Mouse (Mus musculus): ENCODE data around the gene Vmn2r29. TPM values are rescaled to one million over a fixed set of nuclear protein-coding genes. Genes with fewer than 3 reads are reported as not detected.
A peak's percentile ranks its signal among the peaks of the same experiment; 100 is the strongest.
"Not testable (repeated sequence)": the region's sequence is repeated elsewhere in the genome, so short reads cannot be mapped to it uniquely, and the experiment has no call there.

The Vmn2r29 gene
- polyA plus RNA-seq (2015; fragmentation: Nextera tagmentation; extraction: Ambion mirVana) = 0.13 and 0.19 TPM in 2 replicates

DNA sequence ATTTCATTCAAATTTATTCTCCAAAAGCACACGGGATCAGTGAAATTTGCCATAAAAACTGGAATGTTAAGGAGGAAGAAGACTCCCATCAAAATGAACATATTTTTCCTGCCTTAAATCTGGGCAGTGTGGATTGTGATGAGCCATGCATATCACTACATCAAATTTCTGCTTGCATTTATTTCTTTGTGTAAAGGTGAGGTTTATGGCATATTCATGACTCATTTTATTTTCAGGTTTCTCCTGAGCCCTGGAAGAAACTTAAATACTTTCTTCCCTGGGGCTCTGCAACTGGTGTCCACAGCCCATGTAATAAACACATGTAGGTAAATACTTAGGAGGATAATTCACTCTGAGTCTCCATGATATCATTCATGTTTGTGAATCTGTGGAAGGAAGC lies at the start of gene Vmn2r29:
Gene Vmn2r29 (minus strand): TSS at position 101 of the 400 bp plus-strand sequence.
- not testable (repeated sequence) for H3K36me3 ChIP-seq; ATAC-seq (ENCODE audit: low read depth); H3K4me3 ChIP-seq (replicated peaks); H3K9ac ChIP-seq; DNase-seq; H3K4me1 ChIP-seq (replicated peaks); H3K27me3 ChIP-seq; H3K4me2 ChIP-seq; H3K9me3 ChIP-seq (replicated peaks); H3K27ac ChIP-seq
- no CpG with 5 or more reads among the region's 1 CpGs for WGBS (ENCODE audit: insufficient replicate concordance)

DNA sequence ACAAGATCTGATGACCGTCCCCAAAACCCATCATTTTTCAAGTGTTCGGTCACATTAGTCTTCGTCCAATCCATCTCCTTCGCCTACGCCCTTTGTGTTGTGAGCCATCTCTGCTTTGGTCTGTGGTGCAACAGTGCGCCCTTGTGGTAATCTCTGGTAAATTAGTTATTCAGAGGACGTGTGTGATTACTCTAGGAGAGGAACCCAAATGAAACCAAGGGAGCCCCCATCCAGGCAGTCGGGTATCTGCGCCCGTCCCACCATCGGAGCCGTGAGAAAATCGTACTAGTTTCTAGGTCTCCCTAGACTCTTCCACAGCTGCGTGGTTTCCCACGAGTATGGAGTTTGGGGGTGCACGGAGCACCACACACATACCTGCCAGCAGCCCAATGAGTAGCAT lies 48.5 kb upstream of the Vmn2r29 start:
- Histone ChIP-seq H3K36me3 (peaks cover 44% of the 10 kb centered on the region), H3K9me3 (replicated peaks) (no peaks in the 10 kb centered on the region), H3K4me3 (replicated peaks) (no peak overlapping the region), H3K4me1 (replicated peaks) (no peaks in the 10 kb centered on the region), H3K9ac (no peak overlapping the region), H3K4me2 (no peak overlapping the region), H3K27ac (no peak overlapping the region), H3K27me3 (peaks cover 10% of the 10 kb centered on the region)
- WGBS (ENCODE audit: insufficient replicate concordance) = 67% methylated on average over 16 of the region's 16 CpGs
- ATAC-seq (ENCODE audit: low read depth) (no peak), DNase-seq (peak; percentile 40)

DNA sequence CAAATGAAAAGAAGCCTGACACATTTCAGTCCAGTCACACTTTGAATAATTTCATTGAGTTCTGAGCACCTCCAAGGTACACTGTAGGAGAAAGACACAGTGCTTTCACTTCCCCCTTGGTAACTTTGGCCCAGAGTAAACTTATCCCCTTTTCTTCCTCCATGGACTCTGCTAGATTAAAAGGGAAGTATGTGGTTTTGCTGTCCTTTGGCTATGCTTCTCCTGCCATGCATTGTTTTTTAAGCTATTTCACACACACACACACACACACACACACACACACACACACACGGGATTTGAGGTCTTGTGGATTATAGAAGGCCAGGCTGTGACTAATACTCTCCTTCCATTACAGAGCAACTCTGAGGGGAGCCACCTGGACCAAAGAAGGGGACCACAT lies 34.3 kb upstream of the Vmn2r29 start:
- Histone ChIP-seq H3K27ac (no peak overlapping the region), H3K9me3 (replicated peaks) (peaks cover 4% of the 10 kb centered on the region), H3K4me3 (replicated peaks) (no peak overlapping the region), H3K4me2 (no peak overlapping the region), H3K4me1 (replicated peaks) (no peaks in the 10 kb centered on the region), H3K27me3 (no peaks in the 10 kb centered on the region), H3K9ac (no peak overlapping the region), H3K36me3 (peaks cover 27% of the 10 kb centered on the region)
- DNase-seq = no peak
- 6% methylated on average over 1 of the region's 1 CpGs for WGBS (ENCODE audit: insufficient replicate concordance)
- no peak for ATAC-seq (ENCODE audit: low read depth)

DNA sequence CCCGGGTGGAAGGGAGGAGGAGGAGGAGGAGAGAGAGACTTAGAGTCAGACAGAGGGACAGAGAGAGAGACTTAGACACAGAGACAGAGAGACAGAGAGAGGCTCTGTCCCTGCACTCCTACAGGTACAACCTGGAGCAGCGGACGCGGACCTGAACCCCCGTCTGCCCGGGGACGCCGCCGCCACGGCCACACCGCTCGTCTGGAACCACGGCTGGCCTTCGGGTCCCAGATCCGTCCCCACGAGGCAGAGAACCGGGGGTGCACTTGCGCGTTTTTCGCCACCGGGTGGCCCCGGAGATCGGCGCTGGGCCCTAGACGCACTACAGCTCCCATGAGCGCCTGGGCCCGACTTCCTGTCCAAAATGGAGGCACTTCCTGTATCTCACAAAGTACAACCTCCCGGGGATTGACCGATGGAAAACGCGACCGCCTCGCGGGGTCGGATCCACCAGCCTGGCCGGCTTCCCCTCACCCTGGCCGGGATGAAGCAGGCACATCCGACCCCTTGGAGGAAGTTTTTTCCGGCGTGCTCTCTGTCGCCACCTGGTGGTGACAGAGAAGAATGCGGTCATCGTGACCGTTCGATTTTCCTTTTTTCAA lies 30.9 kb upstream of the Vmn2r29 start, which contains the start of gene Gm45844:
Gene Gm45844 (minus strand): TSS at position 324 of the 602 bp plus-strand sequence.
- not testable (repeated sequence) for H3K27me3 ChIP-seq; H3K9me3 ChIP-seq (replicated peaks); H3K4me1 ChIP-seq (replicated peaks); H3K27ac ChIP-seq
- Histone ChIP-seq H3K9ac (peak within 1 kb of the TSS; percentile 11; the same call in 1 of the 2 replicates), H3K4me2 (peak within 1 kb of the TSS; percentile 51), H3K36me3 (peaks cover 11% of the 10 kb centered on the region), H3K4me3 (replicated peaks) (peak within 1 kb of the TSS; percentile 45)
- DNase-seq (peak; percentile 47), ATAC-seq (ENCODE audit: low read depth) (peak; percentile 99)
- 38% methylated on average over 45 of the region's 45 CpGs for WGBS (ENCODE audit: insufficient replicate concordance)

DNA sequence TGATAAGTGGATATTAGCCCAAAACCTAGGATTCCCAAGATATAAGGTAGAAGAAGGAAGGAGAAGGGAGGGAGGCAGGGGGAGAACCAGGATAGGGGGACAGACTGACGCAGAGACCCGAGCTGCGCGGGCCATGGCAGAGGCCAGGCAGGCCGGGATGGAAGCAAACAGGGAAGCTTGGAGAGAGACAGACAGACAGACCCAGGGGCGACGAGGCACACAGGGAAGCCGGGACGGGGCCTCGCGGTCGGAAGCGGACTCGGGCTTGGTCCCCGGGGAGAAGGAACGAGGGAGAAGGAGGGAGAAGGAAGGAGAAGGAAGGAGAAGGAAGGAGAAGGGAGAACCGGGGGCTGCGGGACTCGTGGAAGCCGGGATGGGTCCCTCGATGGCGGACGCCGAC lies 30.4 kb upstream of the Vmn2r29 start:
- H3K4me2 ChIP-seq = peak overlapping the region; percentile 51
- not testable (repeated sequence) for ATAC-seq (ENCODE audit: low read depth); H3K4me1 ChIP-seq (replicated peaks); H3K27ac ChIP-seq; H3K9me3 ChIP-seq (replicated peaks); H3K27me3 ChIP-seq; H3K36me3 ChIP-seq; DNase-seq
- 57% methylated on average over 24 of the region's 24 CpGs for WGBS (ENCODE audit: insufficient replicate concordance)
- H3K4me3 ChIP-seq (replicated peaks) = peak overlapping the region; percentile 45
- peak overlapping the region; percentile 11; the same call in 1 of the 2 replicates for H3K9ac ChIP-seq

DNA sequence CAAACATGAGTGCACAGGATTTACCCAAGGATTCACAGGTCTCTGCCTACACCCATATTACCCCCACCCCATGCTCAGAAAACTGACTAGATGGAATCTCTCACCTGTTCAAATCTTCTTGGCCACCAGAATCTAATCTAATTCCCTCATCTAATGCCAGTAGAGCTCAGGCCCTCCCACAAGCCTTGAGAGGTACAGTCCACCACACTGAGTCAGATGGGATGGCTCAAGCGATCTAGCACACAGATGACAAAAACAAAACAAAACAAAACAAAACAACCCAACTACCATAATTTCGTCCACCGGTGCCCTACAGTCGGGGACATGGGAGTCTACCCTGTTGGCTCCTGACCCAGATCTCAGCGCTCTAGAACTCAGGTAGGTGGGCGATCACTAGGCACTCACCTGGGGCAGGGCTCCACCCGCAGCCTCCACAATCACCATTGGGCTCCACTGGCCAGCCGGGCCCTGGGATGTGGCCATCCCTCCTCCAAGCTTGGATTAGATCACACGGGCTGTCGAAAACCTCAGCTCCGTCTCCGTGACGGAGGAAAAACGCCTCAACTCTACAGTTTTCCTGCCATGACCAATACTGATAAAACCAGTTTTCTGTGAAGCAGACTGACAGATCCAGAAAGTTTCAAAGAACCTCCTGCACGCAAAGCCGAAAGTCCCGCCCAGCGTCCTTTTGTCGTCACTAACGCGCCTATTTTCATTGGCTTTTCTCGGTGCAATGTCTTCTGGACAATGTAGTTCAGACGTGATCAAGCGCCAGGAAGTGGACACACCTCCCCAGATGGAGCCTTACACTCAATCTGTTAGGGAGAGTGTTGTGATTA lies 37.6 kb downstream of the Vmn2r29 start, which contains the start of gene Zfp772:
Gene Zfp772 (minus strand): TSS at position 686 of the 839 bp plus-strand sequence.
- H3K9me3 ChIP-seq (replicated peaks); H3K36me3 ChIP-seq; H3K27ac ChIP-seq; H3K27me3 ChIP-seq; H3K4me1 ChIP-seq (replicated peaks); ATAC-seq (ENCODE audit: low read depth): not testable (repeated sequence)
- 2% methylated on average over 24 of the region's 24 CpGs for WGBS (ENCODE audit: insufficient replicate concordance)
- peak within 1 kb of the TSS; percentile 64 for H3K4me3 ChIP-seq (replicated peaks)
- H3K9ac ChIP-seq = peak within 1 kb of the TSS; percentile 63
- peak; percentile 52 for DNase-seq
- H3K4me2 ChIP-seq = peak within 1 kb of the TSS; percentile 69

DNA sequence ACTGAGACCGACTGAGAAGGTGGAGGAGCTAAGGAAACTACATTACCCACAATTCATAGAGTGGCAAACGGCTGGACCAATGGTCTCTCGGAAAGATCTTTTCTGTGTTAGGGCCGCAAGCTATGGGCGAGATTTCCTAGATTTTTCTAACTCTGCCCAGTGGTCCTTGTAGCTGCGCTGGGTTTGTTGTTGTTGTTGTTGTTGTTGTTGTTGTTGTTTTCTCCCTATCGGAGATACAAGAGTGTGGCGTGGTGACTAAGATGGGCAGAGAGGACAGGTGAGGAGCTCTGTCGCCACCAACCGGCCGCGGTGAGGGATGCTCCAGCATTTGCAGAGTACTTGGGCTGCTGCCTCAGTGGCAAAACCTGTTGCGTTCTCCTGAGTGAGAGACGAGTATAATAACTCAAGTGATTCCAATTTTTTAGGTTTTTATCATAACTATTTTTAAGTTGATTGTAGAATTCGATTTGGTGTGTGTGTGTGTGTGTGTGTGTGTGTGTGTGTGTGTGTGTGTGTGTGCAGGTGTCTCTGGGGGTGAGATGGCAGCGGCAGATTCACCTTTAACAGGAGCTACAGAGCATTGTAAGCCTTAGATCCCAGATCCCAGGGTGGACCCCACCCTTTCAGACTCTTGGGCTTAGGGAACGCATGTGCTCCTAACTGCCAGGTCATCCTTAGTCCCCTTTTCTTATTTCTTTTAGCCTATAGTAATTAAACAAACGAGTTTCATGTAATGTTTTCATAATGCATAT lies 58.8 kb downstream of the Vmn2r29 start:
- peak overlapping the region; percentile 62 for H3K4me2 ChIP-seq
- no peaks in the 10 kb centered on the region for H3K27me3 ChIP-seq
- no peaks in the 10 kb centered on the region for H3K36me3 ChIP-seq
- H3K9me3 ChIP-seq (replicated peaks) = no peaks in the 10 kb centered on the region
- peaks cover 8% of the 10 kb centered on the region for H3K4me1 ChIP-seq (replicated peaks)
- DNase-seq (peak; percentile 55), ATAC-seq (ENCODE audit: low read depth) (peak; percentile 92)
- WGBS (ENCODE audit: insufficient replicate concordance) = 8% methylated on average over 18 of the region's 18 CpGs
- H3K27ac ChIP-seq = no peak overlapping the region
- peak overlapping the region; percentile 43 for H3K9ac ChIP-seq
- H3K4me3 ChIP-seq (replicated peaks) = peak overlapping the region; percentile 62

DNA sequence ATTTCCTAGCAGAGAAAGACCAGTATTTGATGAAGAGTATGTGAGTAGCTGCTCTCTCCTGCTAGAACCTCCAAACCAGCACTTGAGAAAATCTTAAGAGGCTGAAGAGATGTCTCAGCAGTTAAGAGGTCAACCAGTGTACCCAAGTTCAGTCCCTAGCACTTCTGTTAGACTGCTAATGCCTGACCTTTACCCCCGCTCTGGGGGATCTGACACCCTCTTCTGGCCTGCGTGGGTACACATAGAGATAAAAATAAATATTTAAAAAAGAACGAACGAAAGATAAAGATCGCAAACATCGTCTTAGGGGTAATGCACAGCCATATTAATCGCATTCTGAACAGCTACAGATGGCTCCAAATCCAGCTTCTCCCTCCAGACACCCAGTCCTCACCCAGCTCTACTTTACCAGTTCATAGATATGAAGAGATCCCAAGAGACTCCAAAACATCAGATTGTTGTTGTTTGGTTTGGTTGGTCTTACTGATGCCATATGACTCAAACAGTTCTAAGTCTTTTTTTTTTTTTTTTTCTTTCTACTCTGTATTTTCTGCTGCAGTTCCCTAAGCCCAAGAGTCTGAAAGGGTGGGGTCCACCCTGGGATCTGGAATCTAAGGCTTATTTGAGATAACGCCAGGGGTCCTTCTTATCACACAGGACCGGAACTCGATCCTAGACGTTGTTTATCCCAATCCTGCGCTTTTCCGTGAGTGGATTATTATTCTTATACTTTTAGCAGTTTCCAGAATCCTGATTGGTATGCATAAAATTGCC lies 59.5 kb downstream of the Vmn2r29 start:
- ATAC-seq (ENCODE audit: low read depth) (peak; percentile 68), DNase-seq (no peak)
- Histone ChIP-seq H3K4me1 (replicated peaks) (peaks cover 8% of the 10 kb centered on the region), H3K9ac (peak overlapping the region; percentile 43), H3K27me3 (no peaks in the 10 kb centered on the region), H3K9me3 (replicated peaks) (no peaks in the 10 kb centered on the region), H3K4me3 (replicated peaks) (peak overlapping the region; percentile 62), H3K36me3 (no peaks in the 10 kb centered on the region), H3K27ac (no peak overlapping the region), H3K4me2 (peak overlapping the region; percentile 62)
- 23% methylated on average over 13 of the region's 13 CpGs for WGBS (ENCODE audit: insufficient replicate concordance)

DNA sequence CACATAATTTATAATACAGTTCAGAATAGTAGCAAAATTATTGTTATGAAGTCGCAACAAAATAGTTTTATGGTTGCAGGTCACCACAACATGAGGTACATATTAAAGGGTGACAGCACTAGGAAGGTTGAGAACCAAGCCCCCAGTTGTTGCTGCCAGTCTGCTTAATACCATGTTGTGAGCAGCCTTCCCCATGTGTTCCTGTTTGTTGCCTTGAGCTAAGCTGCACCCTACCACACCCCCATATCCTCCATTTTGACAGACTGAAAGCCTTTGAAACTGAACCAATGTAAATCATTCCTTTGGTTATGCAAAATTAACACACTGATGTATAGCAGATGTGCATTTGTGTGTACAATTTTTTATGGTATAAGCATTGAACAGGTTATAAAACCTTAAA lies 61.2 kb downstream of the Vmn2r29 start:
- WGBS (ENCODE audit: insufficient replicate concordance) = 75% methylated on average over 1 of the region's 1 CpGs
- Histone ChIP-seq H3K4me3 (replicated peaks) (no peak overlapping the region), H3K9me3 (replicated peaks) (no peaks in the 10 kb centered on the region), H3K27me3 (no peaks in the 10 kb centered on the region), H3K4me1 (replicated peaks) (peaks cover 8% of the 10 kb centered on the region), H3K4me2 (no peak overlapping the region), H3K36me3 (peaks cover 13% of the 10 kb centered on the region; the same call in 1 of the 2 replicates), H3K27ac (no peak overlapping the region), H3K9ac (no peak overlapping the region)
- ATAC-seq (ENCODE audit: low read depth) (no peak), DNase-seq (no peak)

All from liver, embryonic 13.5 days (tissue).